Mouse (Mus musculus) lung, postnatal 0 days (tissue): ENCODE measurements at regions not wholly inside any gene's neighbourhood (a gene's known extent, or its start where the extent isn't known, plus 50 kb on each side); places are given as distances from the start of the nearest gene placed in this dataset.

ENCODE experiments used
- ATAC-seq: fragments of 200-750 bp; cut with Nextera tagmentation; 2 replicates; pipeline ENCODE4 v1.8.0; 2017; ENCODE audit warnings: moderate library complexity
- DNase-seq: peaks from one replicate; pipeline ENCODE4 v3.0.0-alpha.2; 2016; ENCODE audit warnings: low spot score
- H3K27ac ChIP-seq: fragments of 300-500 bp; sonication (generic); 2 replicates; pipeline ENCODE4 v1.5.1; 2014; ENCODE audit warnings: antibody characterized with exemption, mild to moderate bottlenecking, low read length, mixed read lengths
- H3K27me3 ChIP-seq: fragments of 300-500 bp; sonication (generic); replicated peaks from 2 replicates; pipeline ENCODE4 v1.6.1; 2014; ENCODE audit warnings: low read length, mixed read lengths; ENCODE audit not compliant: insufficient read depth
- H3K36me3 ChIP-seq: fragments of 300-500 bp; sonication (generic); 2 replicates; pipeline ENCODE4 v1.6.1; 2014; ENCODE audit warnings: low read length, mixed read lengths; ENCODE audit not compliant: insufficient read depth
- H3K4me1 ChIP-seq: fragments of 300-500 bp; sonication (generic); 2 replicates; pipeline ENCODE4 v1.6.1; 2014; ENCODE audit warnings: antibody characterized with exemption, low read depth, low read length, mixed read lengths; ENCODE audit not compliant: insufficient read depth
- H3K4me2 ChIP-seq: fragments of 300-500 bp; sonication (generic); replicated peaks from 2 replicates; pipeline ENCODE4 v1.6.1; 2014; ENCODE audit warnings: low read depth, mild to moderate bottlenecking, low read length, moderate library complexity, mixed read lengths
- H3K4me3 ChIP-seq: fragments of 300-500 bp; sonication (generic); 2 replicates; pipeline ENCODE4 v1.5.1; 2014; ENCODE audit warnings: low read depth, low read length
- H3K9ac ChIP-seq: fragments of 300-500 bp; sonication (generic); replicated peaks from 2 replicates; pipeline ENCODE4 v1.6.1; 2014; ENCODE audit warnings: low read depth, mild to moderate bottlenecking
- H3K9me3 ChIP-seq: fragments of 300-500 bp; sonication (generic); 2 replicates; pipeline ENCODE4 v1.6.1; 2016; ENCODE audit warnings: low read length, mixed read lengths
- CTCF ChIP-seq: IDR thresholded peaks from 2 replicates; pipeline ENCODE4 v1.5.1; 2016; ENCODE audit warnings: antibody characterized with exemption, mild to moderate bottlenecking
- EP300 ChIP-seq: IDR thresholded peaks from 2 replicates; pipeline ENCODE4 v1.6.1; 2016; ENCODE audit warnings: antibody characterized with exemption, mild to moderate bottlenecking, control low read depth
- WGBS: fragments of 180-500 bp; shearing (Covaris S2); extraction: QIAGEN DNeasy Blood & Tissue Kit; methylation state at CpG from one replicate; pipeline ENCODE4 v1.1.7; 2014; 5-methylcytosine and 5-hydroxymethylcytosine counted together

DNA sequence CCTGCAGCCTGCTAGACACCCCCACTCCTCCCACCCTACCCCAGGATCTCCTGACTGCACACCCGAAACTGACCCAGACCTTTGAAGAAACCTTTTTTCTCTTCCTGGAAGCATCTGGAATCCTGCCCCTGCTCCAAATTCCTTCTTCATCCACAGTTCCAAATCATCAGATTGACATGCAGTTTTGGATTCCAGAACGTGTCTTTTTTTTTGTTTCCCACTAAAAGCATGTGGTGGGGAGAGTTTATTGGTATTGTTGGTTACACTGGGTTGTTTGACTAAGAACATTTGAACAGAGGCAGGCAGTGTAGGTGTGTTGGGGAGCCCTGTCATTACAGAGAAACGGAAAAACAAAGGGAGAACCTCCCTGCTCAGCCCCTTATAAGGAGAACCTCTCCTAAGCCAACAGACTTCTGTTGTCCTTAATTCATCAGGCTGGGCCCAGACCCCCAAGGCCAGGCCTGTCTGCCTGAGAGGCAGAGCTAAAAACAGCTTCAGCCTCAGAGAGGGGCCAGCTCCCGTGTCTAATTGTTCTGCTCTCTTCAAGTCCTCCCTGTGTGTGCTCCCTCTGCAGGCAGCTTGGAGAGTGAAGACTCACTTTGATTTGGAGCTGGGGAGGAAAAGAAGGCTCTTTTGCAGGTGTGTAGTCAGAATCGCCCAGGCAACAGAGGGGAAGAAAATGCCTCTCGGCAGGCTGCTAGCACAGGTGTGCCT is 187.3 kb upstream of the Cdh5 start:
- no peaks in the 10 kb centered on the region for H3K9me3 ChIP-seq
- DNase-seq (peak; percentile 44), ATAC-seq (0 out of 2 replicates have a peak, but pooled peaks have one; percentile 16)
- no peaks in the 10 kb centered on the region for H3K4me1 ChIP-seq
- WGBS = 40% methylated on average over 6 of the region's 6 CpGs
- no peak overlapping the region for H3K27ac ChIP-seq
- H3K4me2 ChIP-seq = no peak overlapping the region
- no peak overlapping the region for H3K4me3 ChIP-seq
- no peak overlapping the region for H3K9ac ChIP-seq
- TF ChIP-seq EP300 (no peak), CTCF (peak; percentile 56)
- H3K36me3 ChIP-seq = no peaks in the 10 kb centered on the region
- no peaks in the 10 kb centered on the region for H3K27me3 ChIP-seq

- Histone ChIP-seq H3K9me3 (no peaks in the 10 kb centered on the region), H3K27ac (no peak overlapping the region), H3K9ac (no peak overlapping the region), H3K27me3 (no peaks in the 10 kb centered on the region), H3K4me3 (no peak overlapping the region), H3K4me2 (no peak overlapping the region), H3K4me1 (no peaks in the 10 kb centered on the region), H3K36me3 (no peaks in the 10 kb centered on the region)
- 81% methylated on average over 3 of the region's 3 CpGs for WGBS
- TF ChIP-seq CTCF = no peak
- no peak for TF ChIP-seq EP300
- ATAC-seq = no peak
- DNase-seq = no peak
Measured at GRCm38 (mm10) chr8:103919324-103919723, 182.1 kb upstream of the Cdh5 start.

- no peak for DNase-seq
- Histone ChIP-seq H3K9ac (no peak overlapping the region), H3K4me1 (no peaks in the 10 kb centered on the region), H3K4me3 (no peak overlapping the region), H3K4me2 (no peak overlapping the region), H3K27ac (no peak overlapping the region), H3K36me3 (no peaks in the 10 kb centered on the region), H3K9me3 (no peaks in the 10 kb centered on the region), H3K27me3 (no peaks in the 10 kb centered on the region)
- ATAC-seq = no peak
- TF ChIP-seq EP300 (no peak), CTCF (no peak)
- WGBS = 86% methylated on average over 4 of the region's 4 CpGs
Measured at GRCm38 (mm10) chr8:103921621-103922020, 179.8 kb upstream of the Cdh5 start.

DNA sequence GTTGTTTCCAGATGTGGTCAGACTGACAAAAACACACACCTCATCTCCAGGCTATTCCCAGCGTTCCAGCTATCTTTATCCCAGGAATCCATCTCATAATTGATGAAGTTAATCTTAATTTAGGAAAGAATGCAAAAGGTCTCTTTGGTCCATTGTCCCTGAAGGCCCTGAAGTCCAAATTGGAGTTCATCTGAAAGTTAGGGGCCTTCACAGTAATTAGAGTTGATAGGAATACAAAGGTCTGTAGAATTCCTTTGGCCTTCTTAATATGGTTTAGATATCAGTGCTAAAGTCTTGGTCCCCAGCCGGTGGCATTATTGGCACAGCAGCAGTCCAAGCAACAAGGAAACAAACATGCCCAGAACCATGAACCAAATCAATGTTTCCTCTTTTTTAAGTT is 178.7 kb upstream of the Cdh5 start:
- H3K36me3 ChIP-seq = no peaks in the 10 kb centered on the region
- DNase-seq (no peak), ATAC-seq (no peak)
- no peak overlapping the region for H3K27ac ChIP-seq
- no peak overlapping the region for H3K9ac ChIP-seq
- no peaks in the 10 kb centered on the region for H3K27me3 ChIP-seq
- 72% methylated on average over 2 of the region's 2 CpGs for WGBS
- H3K4me1 ChIP-seq = no peaks in the 10 kb centered on the region
- H3K4me2 ChIP-seq = no peak overlapping the region
- TF ChIP-seq EP300 (no peak), CTCF (no peak)
- H3K4me3 ChIP-seq = no peak overlapping the region
- no peaks in the 10 kb centered on the region for H3K9me3 ChIP-seq

DNA sequence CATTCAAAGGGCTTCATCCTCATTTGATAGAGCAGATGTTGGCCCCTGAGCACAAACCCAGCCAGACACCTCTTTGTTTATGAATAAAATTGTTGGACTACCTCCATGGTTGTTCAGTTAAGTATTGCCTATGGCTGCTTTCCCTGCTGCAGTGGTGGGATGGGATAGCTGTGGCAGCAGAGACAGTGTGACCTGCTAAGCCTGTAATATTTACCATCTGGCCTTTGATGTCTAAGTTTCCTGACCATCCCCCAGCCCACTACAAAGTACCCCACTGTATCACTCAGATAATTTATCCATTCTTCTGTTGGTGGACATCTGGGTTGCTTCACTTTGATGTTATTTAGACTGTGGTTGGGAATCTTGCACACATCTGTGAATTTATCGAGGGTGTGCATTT is 168.7 kb upstream of the Cdh5 start:
- no peaks in the 10 kb centered on the region for H3K9me3 ChIP-seq
- ATAC-seq (no peak), DNase-seq (no peak)
- no peak overlapping the region for H3K4me2 ChIP-seq
- H3K27ac ChIP-seq = no peak overlapping the region
- H3K9ac ChIP-seq = no peak overlapping the region
- H3K4me3 ChIP-seq = no peak overlapping the region
- 37% methylated on average over 1 of the region's 1 CpGs for WGBS
- H3K36me3 ChIP-seq = no peaks in the 10 kb centered on the region
- no peak for TF ChIP-seq EP300
- no peaks in the 10 kb centered on the region for H3K4me1 ChIP-seq
- H3K27me3 ChIP-seq = no peaks in the 10 kb centered on the region

DNA sequence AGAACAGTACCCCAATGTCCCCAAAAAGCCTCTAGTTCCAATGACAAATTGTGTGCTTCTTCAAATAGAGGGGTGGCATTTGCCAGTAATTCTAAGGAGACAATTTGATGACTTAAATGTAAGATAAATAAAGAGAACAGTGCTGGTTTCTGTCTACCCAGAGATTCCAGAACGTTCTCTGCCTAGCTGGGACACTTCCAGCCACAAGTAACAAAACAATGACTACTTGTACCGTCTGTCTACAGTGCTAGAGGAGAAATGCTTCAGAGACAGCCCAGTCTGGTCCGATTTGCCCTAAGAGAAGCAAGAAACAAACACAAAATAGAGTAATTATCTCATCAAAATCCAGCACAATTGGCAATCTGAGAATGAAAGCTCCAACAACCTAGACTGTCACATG is 164.9 kb upstream of the Cdh5 start:
- ATAC-seq (no peak), DNase-seq (no peak)
- H3K4me1 ChIP-seq = 0 out of 2 replicates have a peak, but pooled peaks cover 3% of the 10 kb centered on the region
- no peak overlapping the region for H3K4me3 ChIP-seq
- H3K4me2 ChIP-seq = no peak overlapping the region
- no peaks in the 10 kb centered on the region for H3K36me3 ChIP-seq
- no peak overlapping the region for H3K9ac ChIP-seq
- 45% methylated on average over 3 of the region's 3 CpGs for WGBS
- H3K27me3 ChIP-seq = no peaks in the 10 kb centered on the region
- H3K27ac ChIP-seq = no peak overlapping the region
- TF ChIP-seq EP300 (no peak), CTCF (no peak)
- no peaks in the 10 kb centered on the region for H3K9me3 ChIP-seq
